Mouse (Mus musculus): ENCODE results near the gene Enox2. TPM values are rescaled to one million over a fixed set of nuclear protein-coding genes. Genes with fewer than 3 reads are reported as not detected.

Enox2 gene
- polyA plus RNA-seq, 1 experiment from 2014 or later: 5.7 TPM

GRCm38 (mm10) chrX:48984451-48984850 lies 303.6 kb downstream of the Enox2 start:
- Histone ChIP-seq H3K4me2 (no peak overlapping the region), H3K36me3 (no peaks in the 10 kb centered on the region), H3K9ac (no peak overlapping the region), H3K27me3 (no peaks in the 10 kb centered on the region), H3K27ac (no peak overlapping the region), H3K4me1 (no peaks in the 10 kb centered on the region), H3K4me3 (no peak overlapping the region), H3K9me3 (no peaks in the 10 kb centered on the region)
- no peak for ATAC-seq (ENCODE audit: insufficient number of reproducible peaks, low FRiP score, low TSS enrichment, low read depth)
- 82% methylated on average over 2 of the region's 2 CpGs for WGBS

Other genes with a start within 250 kb of the Enox2 start
- 15.8 and 72.5 TPM in 2 replicates for gene Arhgap36, start 175.7 kb upstream of the Enox2 start, polyA plus RNA-seq (2015; fragmentation: Nextera tagmentation; extraction: Ambion mirVana)

Measured in limb, embryonic 15.5 days (tissue).